Mouse (Mus musculus) neural tube, embryonic 12.5 days (tissue): ENCODE measurements around the gene Actl11. TPM values are rescaled to one million over a fixed set of nuclear protein-coding genes. Genes with fewer than 3 reads are reported as not detected.
A peak's percentile ranks its signal among the peaks of the same experiment; 100 is the strongest.

Experiments used
- ATAC-seq: fragments of 200-750 bp; cut with Nextera tagmentation; 2 replicates; pipeline ENCODE4 v1.8.0; 2017; ENCODE audit warnings: low read depth, mild to moderate bottlenecking, moderate TSS enrichment, moderate library complexity; ENCODE audit not compliant: low FRiP score
- H3K27ac ChIP-seq: fragments of 300-500 bp; sonication (generic); 2 replicates; pipeline ENCODE4 v1.5.1; 2016
- H3K27me3 ChIP-seq: fragments of 300-500 bp; sonication (generic); replicated peaks from 2 replicates; pipeline ENCODE4 v1.6.1; 2016; ENCODE audit warnings: mild to moderate bottlenecking
- H3K36me3 ChIP-seq: fragments of 300-500 bp; sonication (generic); 2 replicates; pipeline ENCODE4 v1.6.1; 2016; ENCODE audit warnings: mild to moderate bottlenecking
- H3K4me1 ChIP-seq: fragments of 300-500 bp; sonication (generic); 2 replicates; pipeline ENCODE4 v1.6.1; 2016
- H3K4me2 ChIP-seq: fragments of 300-500 bp; sonication (generic); replicated peaks from 2 replicates; pipeline ENCODE4 v1.6.1; 2016; ENCODE audit warnings: mild to moderate bottlenecking
- H3K4me3 ChIP-seq: fragments of 300-500 bp; sonication (generic); 2 replicates; pipeline ENCODE4 v1.5.1; 2016
- H3K9ac ChIP-seq: fragments of 300-500 bp; sonication (generic); 2 replicates; pipeline ENCODE4 v1.6.1; 2016; ENCODE audit warnings: mild to moderate bottlenecking
- H3K9me3 ChIP-seq: fragments of 300-500 bp; sonication (generic); 2 replicates; pipeline ENCODE4 v1.6.1; 2016; ENCODE audit warnings: mild to moderate bottlenecking
- WGBS: fragments of 180-500 bp; shearing (Covaris S2); methylation state at CpG from one replicate; pipeline ENCODE4 v1.1.7; 2016; 5-methylcytosine and 5-hydroxymethylcytosine counted together
- polyA plus RNA-seq: library from polyadenylated mRNA; unstranded; fragments of >200 nt; fragmentation: Nextera tagmentation; extraction: Ambion mirVana; gene quantifications from 2 replicates; pipeline ENCODE4 v1.2.1, GENCODE M21; 2016

Gene Actl11
- polyA plus RNA-seq, 1 experiment from 2014 or later = not detected

DNA sequence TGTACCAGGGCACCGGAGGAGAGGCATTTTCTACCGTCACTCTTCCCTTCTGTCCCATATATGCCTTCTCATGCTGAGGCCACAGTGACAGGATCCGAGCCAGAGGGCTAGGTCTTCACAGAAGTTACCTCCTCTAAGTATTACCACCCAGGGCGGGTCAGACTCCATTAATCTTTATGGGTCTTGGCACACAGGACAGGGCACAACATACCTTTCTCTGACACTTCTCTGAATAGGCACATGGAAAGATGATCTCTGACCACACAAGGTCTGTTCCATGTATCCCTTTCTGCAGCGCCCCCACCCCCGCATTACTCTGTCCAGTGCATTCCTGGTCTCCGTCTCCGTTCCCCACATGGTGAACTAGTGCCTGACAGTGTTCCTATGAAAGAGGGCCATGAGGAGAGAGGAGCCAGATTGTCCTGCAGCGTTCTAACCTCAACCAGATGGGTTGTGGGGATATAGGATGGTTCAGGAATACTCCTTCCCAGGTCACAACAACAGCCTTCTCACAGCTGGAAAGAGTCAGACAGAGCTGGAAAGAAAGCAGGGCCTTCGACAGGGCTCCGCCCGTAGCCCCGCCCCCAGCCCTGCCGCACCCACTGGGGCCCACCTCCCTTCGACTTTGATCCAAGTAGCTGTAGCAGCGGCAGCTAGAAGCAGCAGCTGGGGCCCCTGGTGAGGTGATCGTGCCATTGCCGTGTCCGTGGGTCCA lies 21.9 kb upstream of the Actl11 start, which contains the start of gene Mst1r:
Mst1r (plus strand) TSS at position 622 of the 715 bp plus-strand sequence.
- H3K27me3 ChIP-seq = peaks cover 9% of the 10 kb centered on the region
- 20% methylated on average over 19 of the region's 19 CpGs for WGBS

DNA sequence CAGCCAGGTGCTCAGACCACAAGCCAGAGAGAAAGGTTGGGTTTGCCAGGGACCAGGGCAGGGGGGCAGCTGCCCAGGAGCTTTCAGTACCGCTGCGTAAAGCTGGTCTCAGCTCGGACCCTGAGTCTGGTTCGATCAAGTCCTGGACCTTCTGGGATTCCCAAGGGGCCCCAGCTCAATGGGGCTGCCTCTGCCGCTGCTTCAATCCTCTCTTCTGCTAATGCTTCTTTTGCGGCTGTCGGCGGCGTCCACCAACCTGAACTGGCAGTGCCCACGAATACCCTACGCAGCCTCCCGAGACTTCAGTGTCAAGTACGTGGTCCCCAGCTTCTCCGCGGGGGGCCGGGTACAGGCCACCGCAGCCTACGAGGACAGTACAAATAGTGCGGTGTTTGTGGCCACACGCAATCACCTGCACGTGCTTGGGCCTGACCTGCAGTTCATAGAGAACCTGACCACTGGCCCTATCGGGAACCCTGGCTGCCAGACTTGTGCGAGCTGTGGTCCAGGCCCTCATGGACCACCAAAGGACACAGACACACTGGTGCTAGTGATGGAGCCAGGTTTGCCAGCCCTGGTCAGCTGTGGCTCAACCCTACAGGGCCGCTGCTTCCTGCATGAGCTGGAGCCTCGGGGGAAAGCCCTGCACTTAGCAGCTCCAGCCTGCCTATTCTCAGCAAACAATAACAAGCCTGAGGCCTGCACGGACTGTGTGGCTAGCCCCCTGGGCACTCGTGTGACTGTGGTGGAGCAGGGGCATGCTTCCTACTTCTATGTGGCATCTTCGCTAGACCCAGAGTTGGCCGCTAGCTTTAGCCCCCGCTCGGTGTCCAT lies 21.1 kb upstream of the Actl11 start:
- no peaks in the 10 kb centered on the region for H3K36me3 ChIP-seq
- peak overlapping the region; percentile 29; the same call in 1 of the 2 replicates for H3K4me3 ChIP-seq
- peak overlapping the region; percentile 63 for H3K4me2 ChIP-seq
- H3K27ac ChIP-seq = no peak overlapping the region
- no peaks in the 10 kb centered on the region for H3K9me3 ChIP-seq
- no peak for ATAC-seq
- 0 out of 2 replicates have a peak, but pooled peaks cover 3% of the 10 kb centered on the region for H3K27me3 ChIP-seq
- WGBS = 48% methylated on average over 31 of the region's 31 CpGs
- peaks cover 15% of the 10 kb centered on the region for H3K4me1 ChIP-seq
- H3K9ac ChIP-seq = peak overlapping the region; percentile 54

More for the DNA sequence above, 21.9 kb upstream of the Actl11 start, which contains the start of gene Mst1r:
- Histone ChIP-seq H3K4me2 (peak within 1 kb of the TSS; percentile 63), H3K9me3 (no peaks in the 10 kb centered on the region), H3K4me1 (peaks cover 18% of the 10 kb centered on the region), H3K36me3 (no peaks in the 10 kb centered on the region), H3K27ac (no peak within 1 kb of the TSS), H3K4me3 (peak within 1 kb of the TSS; percentile 29; the same call in 1 of the 2 replicates), H3K9ac (peak within 1 kb of the TSS; percentile 54)
- ATAC-seq = no peak

DNA sequence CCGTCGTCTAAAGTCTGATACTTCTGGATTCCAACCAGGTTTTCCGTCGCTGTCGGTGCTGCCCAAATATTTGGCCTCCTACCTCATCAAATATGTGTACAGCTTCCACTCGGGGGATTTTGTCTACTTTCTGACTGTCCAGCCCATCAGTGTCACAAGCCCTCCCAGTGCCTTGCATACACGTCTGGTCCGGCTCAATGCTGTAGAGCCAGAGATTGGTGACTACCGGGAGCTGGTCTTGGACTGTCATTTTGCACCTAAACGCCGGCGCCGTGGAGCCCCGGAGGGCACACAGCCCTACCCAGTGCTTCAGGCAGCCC lies 20.5 kb upstream of the Actl11 start:
- no peak overlapping the region for H3K4me2 ChIP-seq
- H3K9me3 ChIP-seq = no peaks in the 10 kb centered on the region
- WGBS = 86% methylated on average over 14 of the region's 14 CpGs

DNA sequence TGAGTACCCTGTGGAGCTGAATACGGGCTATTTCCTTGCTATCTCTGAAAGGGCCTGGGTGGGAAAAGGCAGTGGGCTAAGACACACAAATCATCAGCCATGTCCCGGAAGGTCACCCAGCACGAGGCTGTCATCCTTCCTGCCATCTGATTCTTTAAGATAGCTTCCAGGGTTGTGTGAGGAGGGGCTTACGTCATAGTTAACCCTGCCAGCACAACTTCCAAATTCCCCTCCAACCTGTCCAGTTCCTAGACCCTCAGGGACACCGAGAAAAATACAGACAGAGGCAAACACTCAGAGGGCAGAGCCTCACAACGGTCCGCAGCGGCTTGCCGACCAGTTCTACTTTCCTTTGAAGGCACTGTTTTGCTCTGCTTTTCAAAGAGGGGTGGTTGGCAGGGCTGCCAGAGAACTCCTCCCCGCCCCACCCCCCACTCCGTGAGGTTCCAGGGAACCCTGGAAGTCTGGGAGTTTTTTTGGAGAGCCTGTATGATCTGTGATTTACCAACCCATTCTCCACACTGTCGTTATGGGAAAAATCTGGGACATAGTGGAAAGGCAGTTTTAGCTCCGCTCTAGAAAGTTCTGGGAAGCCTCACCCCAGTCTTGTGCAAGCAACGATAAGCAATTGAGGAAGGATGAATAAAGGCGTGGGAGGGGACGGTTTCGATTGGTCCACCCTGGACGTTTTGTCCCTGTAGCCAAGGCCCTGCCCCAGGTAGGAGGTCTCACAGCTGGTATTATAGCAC lies 19.7 kb upstream of the Actl11 start:
- peak overlapping the region; percentile 26 for H3K4me2 ChIP-seq
- no peak for ATAC-seq
- WGBS = 17% methylated on average over 18 of the region's 18 CpGs
- no peak overlapping the region for H3K9ac ChIP-seq
- H3K4me3 ChIP-seq = no peak overlapping the region
- peaks cover 15% of the 10 kb centered on the region for H3K4me1 ChIP-seq
- H3K27ac ChIP-seq = no peak overlapping the region
- H3K9me3 ChIP-seq = no peaks in the 10 kb centered on the region
- H3K36me3 ChIP-seq = no peaks in the 10 kb centered on the region
- 0 out of 2 replicates have a peak, but pooled peaks cover 3% of the 10 kb centered on the region for H3K27me3 ChIP-seq

More for the DNA sequence above, 20.5 kb upstream of the Actl11 start:
- no peak overlapping the region for H3K9ac ChIP-seq
- H3K36me3 ChIP-seq = no peaks in the 10 kb centered on the region
- no peak overlapping the region for H3K27ac ChIP-seq
- peaks cover 15% of the 10 kb centered on the region for H3K4me1 ChIP-seq
- ATAC-seq = no peak
- H3K27me3 ChIP-seq = 0 out of 2 replicates have a peak, but pooled peaks cover 3% of the 10 kb centered on the region
- H3K4me3 ChIP-seq = no peak overlapping the region

DNA sequence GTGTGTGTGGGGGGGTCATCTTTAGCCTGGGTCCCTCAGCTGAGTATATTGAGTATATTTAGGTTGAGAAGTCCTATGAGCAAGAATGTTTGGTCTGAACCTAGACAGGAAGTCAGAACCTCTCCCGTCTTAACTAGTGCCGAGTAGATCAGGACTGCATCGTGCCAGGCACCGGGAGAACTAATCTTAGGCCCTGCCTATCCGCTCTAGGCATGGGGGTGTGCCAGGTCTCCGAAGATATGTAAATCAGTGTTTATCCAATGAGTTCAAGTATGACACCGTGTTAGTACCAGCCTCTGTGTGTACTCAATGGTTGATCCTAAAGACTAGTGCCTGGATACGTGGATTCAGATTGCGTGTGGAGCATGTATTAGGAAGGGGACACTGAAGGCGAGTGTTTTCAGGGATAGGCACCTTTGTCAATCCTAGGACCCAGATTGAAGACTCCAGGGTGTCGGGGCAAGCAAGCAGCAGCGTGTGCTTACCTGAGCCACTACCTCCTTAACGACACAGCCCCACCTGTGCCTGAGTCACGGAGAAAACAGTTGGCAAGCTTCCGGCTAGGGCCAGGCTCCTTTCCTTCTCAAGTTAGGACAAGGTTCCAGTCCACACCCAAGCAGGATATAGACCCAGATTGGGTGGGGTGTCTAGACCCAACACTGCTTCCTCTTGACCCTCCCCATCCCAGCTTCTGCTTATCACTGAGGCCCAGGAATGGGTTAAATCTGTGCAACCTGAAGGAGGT lies 18.1 kb upstream of the Actl11 start:
- Histone ChIP-seq H3K4me1 (peaks cover 15% of the 10 kb centered on the region), H3K36me3 (no peaks in the 10 kb centered on the region), H3K4me3 (no peak overlapping the region), H3K4me2 (no peak overlapping the region), H3K27ac (no peak overlapping the region), H3K9ac (no peak overlapping the region), H3K9me3 (no peaks in the 10 kb centered on the region), H3K27me3 (0 out of 2 replicates have a peak, but pooled peaks cover 3% of the 10 kb centered on the region)
- WGBS = 92% methylated on average over 15 of the region's 15 CpGs
- ATAC-seq = no peak

DNA sequence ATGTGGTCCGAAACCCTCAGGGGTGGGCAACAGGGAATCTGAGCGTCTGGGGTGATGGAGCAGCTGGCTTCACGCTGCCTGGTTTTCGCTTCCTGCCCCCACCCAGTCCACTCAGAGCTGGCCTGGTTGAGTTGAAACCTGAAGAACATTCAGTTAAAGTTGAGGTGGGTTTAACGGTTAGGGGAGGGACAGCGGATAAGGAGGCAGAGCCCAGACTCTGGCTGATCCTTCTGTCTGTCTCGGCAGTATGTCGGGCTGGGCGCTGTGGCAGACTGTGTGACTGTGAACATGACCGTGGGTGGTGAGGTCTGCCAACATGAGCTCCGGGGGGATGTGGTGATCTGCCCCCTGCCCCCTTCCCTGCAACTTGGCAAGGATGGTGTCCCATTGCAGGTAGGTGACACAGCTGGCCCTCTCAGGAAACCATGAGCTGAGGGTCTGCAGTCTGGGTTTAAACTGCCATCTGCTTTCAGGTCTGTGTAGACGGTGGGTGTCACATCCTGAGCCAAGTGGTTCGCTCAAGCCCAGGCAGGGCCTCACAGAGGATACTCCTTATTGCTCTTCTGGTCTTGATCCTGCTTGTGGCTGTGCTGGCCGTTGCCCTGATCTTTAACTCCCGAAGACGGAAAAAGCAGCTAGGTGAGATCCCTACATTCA lies 13.4 kb upstream of the Actl11 start:
- no peaks in the 10 kb centered on the region for H3K27me3 ChIP-seq
- no peak for ATAC-seq
- no peak overlapping the region for H3K27ac ChIP-seq

DNA sequence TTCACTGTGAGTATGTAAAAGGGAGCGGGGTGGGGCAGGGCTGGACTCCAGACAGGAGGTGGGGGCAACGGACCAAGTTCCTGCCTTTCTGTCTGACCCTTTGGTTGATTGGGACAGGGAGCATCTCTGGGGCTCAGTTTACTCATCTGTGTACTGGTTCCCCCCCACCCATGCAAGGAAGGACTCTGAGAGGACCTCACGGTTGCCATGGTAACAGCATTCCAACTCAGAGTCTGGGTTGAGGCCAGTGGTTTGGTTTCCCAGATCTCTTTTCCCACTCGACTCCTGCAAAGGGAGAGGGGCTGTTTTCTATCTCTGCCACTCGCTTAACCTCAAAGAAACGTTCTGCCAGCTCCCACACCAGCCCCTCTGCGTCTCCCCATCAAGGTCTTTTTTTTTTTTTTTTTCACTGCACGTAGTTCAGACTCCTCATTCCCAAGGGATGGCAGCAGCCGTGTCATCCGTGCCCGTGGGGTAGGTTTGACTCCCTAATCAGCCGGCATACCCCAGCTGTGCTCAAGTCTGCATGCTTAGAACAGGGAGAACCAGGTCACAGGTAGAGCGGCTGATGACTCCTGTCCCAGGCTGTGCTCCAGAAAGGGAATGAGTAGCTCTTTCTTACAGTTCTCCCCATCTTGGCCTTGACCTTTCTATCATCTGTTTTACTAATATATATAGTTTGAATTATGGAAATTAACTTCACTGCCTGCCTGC lies 10.2 kb upstream of the Actl11 start:
- peaks cover 11% of the 10 kb centered on the region for H3K4me1 ChIP-seq
- no peaks in the 10 kb centered on the region for H3K9me3 ChIP-seq
- WGBS = 46% methylated on average over 13 of the region's 13 CpGs
- no peak overlapping the region for H3K9ac ChIP-seq
- H3K4me3 ChIP-seq = no peak overlapping the region
- no peaks in the 10 kb centered on the region for H3K36me3 ChIP-seq
- no peaks in the 10 kb centered on the region for H3K27me3 ChIP-seq
- no peak for ATAC-seq
- H3K27ac ChIP-seq = no peak overlapping the region
- H3K4me2 ChIP-seq = no peak overlapping the region

More for the DNA sequence above, 13.4 kb upstream of the Actl11 start:
- H3K4me1 ChIP-seq = peaks cover 11% of the 10 kb centered on the region
- 83% methylated on average over 16 of the region's 16 CpGs for WGBS
- H3K4me3 ChIP-seq = no peak overlapping the region
- H3K9ac ChIP-seq = 0 out of 2 replicates have a peak overlapping the region, but pooled peaks have one; percentile 3
- H3K9me3 ChIP-seq = no peaks in the 10 kb centered on the region
- H3K4me2 ChIP-seq = no peak overlapping the region
- H3K36me3 ChIP-seq = no peaks in the 10 kb centered on the region

DNA sequence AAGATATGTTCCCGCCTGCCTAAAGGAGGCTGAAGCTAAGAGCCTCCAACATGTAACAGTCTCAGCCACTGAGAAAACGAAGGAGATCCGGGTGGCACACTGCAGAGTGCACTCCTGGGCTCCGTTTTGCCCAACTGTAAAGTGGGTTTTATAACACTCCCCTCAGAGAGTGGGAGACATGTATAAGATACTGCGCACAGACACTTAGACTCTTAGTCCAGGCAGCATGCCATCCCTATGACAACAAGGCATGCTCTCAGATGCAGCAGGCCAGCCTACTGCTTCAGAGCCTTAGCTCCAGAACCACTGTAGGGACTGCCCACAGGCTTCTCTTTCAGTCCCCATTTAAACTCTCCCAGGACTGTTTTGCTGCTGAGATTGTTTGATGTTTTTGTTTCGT lies 9.4 kb upstream of the Actl11 start:
- H3K9ac ChIP-seq = no peak overlapping the region
- 82% methylated on average over 6 of the region's 6 CpGs for WGBS
- H3K4me3 ChIP-seq = no peak overlapping the region
- H3K9me3 ChIP-seq = no peaks in the 10 kb centered on the region
- no peak for ATAC-seq
- H3K4me1 ChIP-seq = peaks cover 11% of the 10 kb centered on the region
- H3K27me3 ChIP-seq = no peaks in the 10 kb centered on the region
- no peaks in the 10 kb centered on the region for H3K36me3 ChIP-seq
- no peak overlapping the region for H3K4me2 ChIP-seq
- H3K27ac ChIP-seq = no peak overlapping the region

DNA sequence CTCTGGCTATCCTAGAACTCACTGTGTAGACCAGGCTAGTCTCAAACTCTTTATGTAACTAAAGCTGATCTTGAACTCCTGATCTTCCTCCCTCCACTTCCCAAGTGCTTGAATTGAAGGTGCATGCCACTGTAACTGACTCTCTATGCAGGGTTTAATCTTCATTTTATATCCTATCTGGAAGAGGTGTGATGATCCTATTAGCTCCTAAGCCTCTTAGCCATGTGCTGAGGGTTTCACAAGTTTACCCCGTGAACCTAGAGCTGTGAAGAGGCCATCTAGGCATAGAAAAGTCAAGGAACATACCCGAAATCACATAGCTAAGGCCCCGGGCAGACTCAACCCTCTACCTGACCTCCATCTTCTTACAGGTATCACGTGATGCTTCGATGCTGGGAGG lies 8.8 kb upstream of the Actl11 start:
- 89% methylated on average over 5 of the region's 5 CpGs for WGBS
- Histone ChIP-seq H3K27me3 (no peaks in the 10 kb centered on the region), H3K36me3 (no peaks in the 10 kb centered on the region), H3K9me3 (no peaks in the 10 kb centered on the region), H3K27ac (no peak overlapping the region), H3K9ac (no peak overlapping the region), H3K4me1 (peaks cover 11% of the 10 kb centered on the region), H3K4me3 (no peak overlapping the region), H3K4me2 (no peak overlapping the region)
- no peak for ATAC-seq

DNA sequence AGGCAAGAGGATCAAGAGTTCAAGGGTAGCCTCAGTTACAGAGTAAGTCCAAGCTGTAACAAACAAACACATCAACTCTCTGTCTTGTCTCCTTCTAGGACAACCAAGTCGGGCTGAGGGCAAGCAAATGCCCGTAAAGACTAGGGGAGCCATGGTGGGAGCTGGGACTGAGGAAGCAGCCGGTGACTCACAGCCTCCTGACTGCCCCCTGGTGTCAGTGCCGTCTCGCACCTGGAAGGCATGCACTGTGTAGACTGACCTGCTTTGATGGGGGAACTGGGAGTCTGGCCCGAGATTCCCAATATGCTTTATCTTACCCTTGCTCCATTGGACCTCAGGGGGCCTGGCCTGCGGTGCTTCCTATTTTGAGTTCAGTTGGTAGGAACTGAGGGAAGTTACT lies 5.2 kb upstream of the Actl11 start:
- Histone ChIP-seq H3K4me2 (no peak overlapping the region), H3K27ac (no peak overlapping the region), H3K9ac (no peak overlapping the region), H3K9me3 (no peaks in the 10 kb centered on the region), H3K27me3 (no peaks in the 10 kb centered on the region), H3K4me3 (no peak overlapping the region), H3K4me1 (peaks cover 15% of the 10 kb centered on the region), H3K36me3 (no peaks in the 10 kb centered on the region)
- WGBS = 31% methylated on average over 7 of the region's 7 CpGs
- no peak for ATAC-seq

DNA sequence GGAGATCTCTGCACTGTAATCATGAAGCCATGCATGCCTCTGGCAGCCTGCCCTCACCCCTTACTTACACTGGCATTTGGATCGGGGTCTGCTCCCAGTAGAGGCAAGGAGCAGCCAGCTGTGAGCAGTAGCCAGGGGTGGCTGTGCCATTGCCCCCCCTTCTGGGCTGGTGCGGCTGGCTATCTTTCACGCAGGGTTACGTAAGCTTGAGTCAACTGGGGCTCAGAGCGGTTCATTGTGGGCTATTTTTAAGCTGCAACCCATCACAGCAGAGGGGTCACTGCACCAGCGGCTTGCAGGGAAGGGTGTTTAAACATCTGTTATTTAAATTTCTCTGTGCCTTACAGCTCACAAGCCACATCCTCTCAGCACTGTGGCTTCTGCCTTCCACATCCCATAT lies 4.3 kb upstream of the Actl11 start:
- no peak overlapping the region for H3K4me2 ChIP-seq
- H3K27me3 ChIP-seq = no peaks in the 10 kb centered on the region
- H3K36me3 ChIP-seq = no peaks in the 10 kb centered on the region
- no peak overlapping the region for H3K9ac ChIP-seq
- no peak overlapping the region for H3K27ac ChIP-seq
- no peaks in the 10 kb centered on the region for H3K9me3 ChIP-seq
- H3K4me3 ChIP-seq = no peak overlapping the region
- ATAC-seq = no peak
- H3K4me1 ChIP-seq = peaks cover 9% of the 10 kb centered on the region
- WGBS = 56% methylated on average over 6 of the region's 6 CpGs
